Comparison of ENCODE assay signal across 8 mouse cellular contexts in the genomic region with DNA sequence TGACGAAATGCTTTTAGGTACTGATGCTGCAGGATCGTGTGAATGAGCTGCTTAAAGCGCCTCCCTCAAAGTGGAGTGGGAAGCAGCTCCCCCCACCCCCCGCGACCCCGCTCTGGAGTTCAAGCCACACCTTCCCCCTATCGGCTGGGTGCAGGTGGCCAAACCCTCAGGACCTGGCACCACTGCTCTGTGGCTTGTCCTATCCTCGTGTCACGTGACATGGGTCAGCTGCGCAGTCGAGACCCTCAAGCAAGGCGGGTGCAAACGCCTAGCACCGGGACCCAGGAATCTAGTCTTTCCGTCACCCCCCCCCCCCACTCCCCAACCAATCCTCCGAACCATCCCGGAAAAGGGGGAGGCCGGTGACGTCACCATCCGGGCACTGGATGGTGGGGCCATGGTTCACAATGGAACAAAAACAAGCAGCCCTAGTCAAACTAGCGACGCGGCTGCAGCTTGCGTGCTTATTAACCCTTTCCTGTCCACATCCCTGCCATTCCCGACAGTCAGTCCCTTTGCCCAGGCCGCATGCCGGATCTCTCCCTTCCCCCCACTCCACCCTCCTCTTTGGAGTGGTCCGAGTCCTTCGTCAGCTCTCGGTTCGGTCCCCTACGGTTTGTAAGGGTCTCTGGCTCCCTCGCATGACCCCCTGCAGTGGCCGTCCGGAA. TPM values are rescaled to one million over a fixed set of nuclear protein-coding genes. Genes with fewer than 3 reads are reported as not detected.
A peak's percentile ranks its signal among the peaks of the same experiment; 100 is the strongest.
DNase-seq lines count a peak whose midpoint lies in the region; ATAC-seq and TF ChIP-seq lines count a peak whose summit lies in the region.

No protein-coding gene starts in this region.

- DNase-seq in CD4-positive, CD25-positive, alpha-beta regulatory T cell, adult 2 months (ENCODE audit: low read depth, low spot score) = peak; percentile 90
- DNase-seq in brain, embryonic 18.5 days (ENCODE audit: low read depth, low spot score) = peak; percentile 93
- DNase-seq in fibroblast of lung, adult 2 months (ENCODE audit: low read depth) = peak; percentile 65
- peak; percentile 93 for DNase-seq in kidney, postnatal 14 days
- peak; percentile 57 to 59 (median 59) for DNase-seq in liver, embryonic 14.5 days (ENCODE audit: low read depth in 3 of 3, low spot score in 3 of 3)
- peak; percentile 90 for DNase-seq in neural tube, embryonic 11.5 days (ENCODE audit: low spot score)
- peak; percentile 95 for DNase-seq in telencephalon, adult 2 months (ENCODE audit: low read depth, low spot score)

- H3K27me3 ChIP-seq in heart, embryonic 14.5 days (ENCODE audit: control insufficient read depth, insufficient read depth, low read length) = no peaks in the 10 kb centered on the region; the same call in 1 of the 2 replicates
- no peaks in the 10 kb centered on the region for H3K27me3 ChIP-seq in liver, embryonic 14.5 days (ENCODE audit: control insufficient read depth, insufficient read depth, low read length)
- no peaks in the 10 kb centered on the region for H3K27me3 ChIP-seq in neural tube, embryonic 11.5 days (ENCODE audit: control insufficient read depth, insufficient read depth, low read length)

- peak overlapping the region; percentile 71 for H3K9ac ChIP-seq in heart, embryonic 14.5 days (ENCODE audit: low read length)
- H3K9ac ChIP-seq in liver, embryonic 14.5 days (replicated peaks) = peak overlapping the region; percentile 92
- H3K9ac ChIP-seq in neural tube, embryonic 11.5 days (ENCODE audit: low read length) = peak overlapping the region; percentile 58

- peak overlapping the region; percentile 57 to 73 for H3K4me3 ChIP-seq in heart, embryonic 14.5 days (ENCODE audit: control insufficient read depth in 1 of 2, insufficient read depth in 1 of 2, low read depth in 1 of 2, low read length in 2 of 2)
- H3K4me3 ChIP-seq in liver, embryonic 14.5 days (ENCODE audit: insufficient read depth in 1 of 2, low read depth in 2 of 2, low read length in 2 of 2) = peak overlapping the region; percentile 69 to 91
- H3K4me3 ChIP-seq in neural tube, embryonic 11.5 days (ENCODE audit: low read depth, low read length) = peak overlapping the region; percentile 72

- H3K4me2 ChIP-seq in heart, embryonic 14.5 days (ENCODE audit: low read length) = peak overlapping the region; percentile 56
- H3K4me2 ChIP-seq in liver, embryonic 14.5 days (ENCODE audit: low read depth) = peak overlapping the region; percentile 71
- peak overlapping the region; percentile 39 for H3K4me2 ChIP-seq in neural tube, embryonic 11.5 days (ENCODE audit: low read depth)

- H3K9me3 ChIP-seq in heart, embryonic 14.5 days (ENCODE audit: control insufficient read depth, low read length) = no peaks in the 10 kb centered on the region
- no peaks in the 10 kb centered on the region for H3K9me3 ChIP-seq in liver, embryonic 14.5 days (ENCODE audit: control insufficient read depth, low read length)
- H3K9me3 ChIP-seq in neural tube, embryonic 11.5 days (ENCODE audit: control insufficient read depth, low read length) = no peaks in the 10 kb centered on the region

- H3K4me1 ChIP-seq in heart, embryonic 14.5 days (ENCODE audit: control insufficient read depth in 2 of 2, insufficient read depth in 2 of 2, low read length in 2 of 2) = 0 out of 4 replicates have a peak, but pooled peaks cover 0 to 3% of the 10 kb centered on the region in 2 experiments
- H3K4me1 ChIP-seq in liver, embryonic 14.5 days (replicated peaks; ENCODE audit: control insufficient read depth in 2 of 2, insufficient read depth in 2 of 2, low read length in 1 of 2) = no peaks in the 10 kb centered on the region; a peak in 1 of 4 replicates
- H3K4me1 ChIP-seq in neural tube, embryonic 11.5 days (ENCODE audit: control insufficient read depth, insufficient read depth, low read length) = no peaks in the 10 kb centered on the region

- peak overlapping the region; percentile 96 to 97 for H3K27ac ChIP-seq in heart, embryonic 14.5 days (replicated peaks in 1 of 2; ENCODE audit: control insufficient read depth in 1 of 2, insufficient read depth in 1 of 2, low read depth in 2 of 2, low read length in 2 of 2)
- peak overlapping the region; percentile 89 for H3K27ac ChIP-seq in liver, embryonic 14.5 days
- peak overlapping the region; percentile 93 for H3K27ac ChIP-seq in neural tube, embryonic 11.5 days (ENCODE audit: low read depth, low read length)

- WGBS in heart, embryonic 14.5 days = 23% methylated on average over 35 of the region's 35 CpGs
- WGBS in liver, embryonic 14.5 days (ENCODE audit: insufficient replicate concordance) = 8% methylated on average over 34 of the region's 35 CpGs
- 17% methylated on average over 30 of the region's 35 CpGs for WGBS in neural tube, embryonic 11.5 days

- 0 out of 2 replicates have a peak, but pooled peaks have one; percentile 7 for TF ChIP-seq CTCF in liver, embryonic 14.5 days (IDR thresholded peaks at IDR 0.05; ENCODE audit: low read depth)

- H3K36me3 ChIP-seq in heart, embryonic 14.5 days (ENCODE audit: control insufficient read depth, insufficient read depth, low read length) = no peaks in the 10 kb centered on the region
- H3K36me3 ChIP-seq in liver, embryonic 14.5 days (replicated peaks; ENCODE audit: control insufficient read depth, insufficient read depth, low read depth) = no peaks in the 10 kb centered on the region
- no peaks in the 10 kb centered on the region for H3K36me3 ChIP-seq in neural tube, embryonic 11.5 days (ENCODE audit: control insufficient read depth, insufficient read depth, low read length)

- peak; percentile 17; the same call in 1 of the 2 replicates for TF ChIP-seq EP300 in liver, embryonic 14.5 days (IDR thresholded peaks at IDR 0.05; ENCODE audit: low read depth)

- ATAC-seq in heart, embryonic 14.5 days (ENCODE audit: insufficient number of reproducible peaks, insufficient read depth, low FRiP score, low read depth) = peak; percentile 78
- peak; percentile 57 for ATAC-seq in liver, embryonic 14.5 days (ENCODE audit: insufficient read depth)
- peak; percentile 91 for ATAC-seq in neural tube, embryonic 11.5 days (ENCODE audit: insufficient read depth, low FRiP score, low TSS enrichment)

RNA-seq across cellular contexts. Expression of a gene that starts 0.6 kb away (rescaled TPM):
- 45.4 and 53.3 TPM in 2 replicates for polyA plus RNA-seq in heart, embryonic 14.5 days (2014; fragmentation: Nextera tagmentation; extraction: Ambion mirVana)
- polyA plus RNA-seq in liver, embryonic 14.5 days (2012; rRNA removed) = 11.5 and 11.9 TPM in 2 replicates
- 17.4 and 18.3 TPM in 2 replicates for polyA plus RNA-seq in liver, embryonic 14.5 days (2014; fragmentation: Nextera tagmentation; extraction: Ambion mirVana)
- polyA plus RNA-seq in neural tube, embryonic 11.5 days (2014; fragmentation: Nextera tagmentation; extraction: Ambion mirVana) = 65.8 and 68.7 TPM in 2 replicates

Comparison
In these comparisons a context has a peak if more than half of its experiments do, and no peak if none do; other contexts are left out.
1. Peak in every context shown above with its lines: DNase-seq, ATAC-seq, H3K4me3 ChIP-seq and H3K27ac ChIP-seq.